Mouse (Mus musculus) kidney, postnatal 4 days (tissue): ENCODE measurements around the gene Cldn19.

ENCODE experiments used
- DNase-seq, 2 experiments: peaks; one replicate each; pipeline ENCODE4 v3.0.0; 2021; ENCODE audit warnings: mixed read lengths in 2 of 2

Gene Cldn19

DNA sequence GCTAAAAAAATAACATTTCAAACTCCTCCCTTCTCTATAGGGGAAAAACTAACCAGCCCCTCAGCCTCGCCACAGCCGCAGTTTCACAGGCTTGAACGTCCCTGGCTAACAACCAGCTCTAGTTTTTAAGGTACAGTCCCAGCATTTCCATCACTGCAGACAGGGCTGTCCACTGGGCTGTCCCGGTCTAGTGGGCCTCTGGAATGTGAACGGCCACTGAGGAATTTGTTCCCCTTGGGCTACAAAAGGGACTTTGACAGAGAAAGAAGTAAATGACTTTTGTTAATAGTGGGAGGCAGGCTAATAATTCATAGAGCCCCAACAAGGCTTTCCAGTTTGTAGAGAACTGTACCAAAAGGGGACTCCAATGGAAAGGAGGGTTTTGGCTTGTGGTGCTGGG lies 50.2 kb downstream of the Cldn19 start:
- DNase-seq: peak; percentile 55 to 71
